Mouse (Mus musculus) limb, embryonic 12.5 days (tissue): ENCODE results near the gene Hnf4a. TPM values are rescaled to one million over a fixed set of nuclear protein-coding genes. Genes with fewer than 3 reads are reported as not detected.

Experiments used
- ATAC-seq: fragments of 200-750 bp; cut with Nextera tagmentation; 2 replicates; pipeline ENCODE4 v1.8.0; 2017; ENCODE audit warnings: low read depth, moderate TSS enrichment; ENCODE audit not compliant: insufficient number of reproducible peaks, insufficient read depth, low FRiP score, low TSS enrichment
- H3K27ac ChIP-seq: fragments of 300-500 bp; sonication (generic); 2 replicates; pipeline ENCODE4 v1.5.1; 2016; ENCODE audit warnings: mild to moderate bottlenecking, moderate library complexity
- H3K27me3 ChIP-seq: fragments of 300-500 bp; sonication (generic); 2 replicates; pipeline ENCODE4 v1.6.1; 2016; ENCODE audit warnings: mild to moderate bottlenecking, moderate library complexity
- H3K36me3 ChIP-seq: fragments of 300-500 bp; sonication (generic); 2 replicates; pipeline ENCODE4 v1.6.1; 2016; ENCODE audit warnings: mild to moderate bottlenecking, moderate library complexity
- H3K4me1 ChIP-seq: fragments of 300-500 bp; sonication (generic); replicated peaks from 2 replicates; pipeline ENCODE4 v1.6.1; 2016
- H3K4me2 ChIP-seq: fragments of 300-500 bp; sonication (generic); 2 replicates; pipeline ENCODE4 v1.6.1; 2016; ENCODE audit warnings: mild to moderate bottlenecking, moderate library complexity
- H3K4me3 ChIP-seq: fragments of 300-500 bp; sonication (generic); replicated peaks from 2 replicates; pipeline ENCODE4 v1.5.1; 2016; ENCODE audit warnings: mild to moderate bottlenecking
- H3K9ac ChIP-seq: fragments of 300-500 bp; sonication (generic); replicated peaks from 2 replicates; pipeline ENCODE4 v1.6.1; 2016; ENCODE audit warnings: mild to moderate bottlenecking, moderate library complexity
- H3K9me3 ChIP-seq: fragments of 300-500 bp; sonication (generic); 2 replicates; pipeline ENCODE4 v1.6.1; 2016; ENCODE audit warnings: mild to moderate bottlenecking, moderate library complexity
- WGBS: fragments of 180-500 bp; shearing (Covaris S2); methylation state at CpG from one replicate; pipeline ENCODE4 v1.1.7; 2016; 5-methylcytosine and 5-hydroxymethylcytosine counted together
- polyA plus RNA-seq: library from polyadenylated mRNA; unstranded; fragments of >200 nt; fragmentation: Nextera tagmentation; extraction: Ambion mirVana; gene quantifications from 2 replicates; pipeline ENCODE4 v1.2.1, GENCODE M21; 2016

The Hnf4a gene
- polyA plus RNA-seq, 1 experiment from 2014 or later = not detected

DNA sequence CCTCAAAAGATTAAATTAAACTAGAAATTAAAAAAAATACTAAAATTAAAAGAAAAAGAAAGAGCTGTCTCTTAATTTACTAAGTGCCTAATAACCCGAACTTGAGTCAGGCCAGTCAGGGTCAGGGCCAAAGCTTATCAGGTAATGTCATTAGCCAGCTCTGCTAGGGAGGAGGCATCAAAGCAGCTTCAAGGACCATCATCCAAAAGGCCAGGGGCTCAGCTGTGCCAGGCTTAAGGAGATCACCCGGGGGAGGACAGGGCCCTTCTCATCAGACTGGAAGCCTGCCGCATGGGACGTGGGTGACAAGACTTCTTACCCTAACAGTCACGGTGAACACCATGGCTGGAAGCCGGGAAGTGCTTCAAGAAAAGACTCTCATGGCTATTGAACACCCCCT is 39.0 kb upstream of the Hnf4a start:
- H3K4me1 ChIP-seq = peaks cover 10% of the 10 kb centered on the region
- no peak overlapping the region for H3K9ac ChIP-seq
- ATAC-seq = no peak
- H3K4me2 ChIP-seq = no peak overlapping the region
- H3K4me3 ChIP-seq = no peak overlapping the region
- no peaks in the 10 kb centered on the region for H3K9me3 ChIP-seq
- H3K27ac ChIP-seq = no peak overlapping the region
- peaks cover 42% of the 10 kb centered on the region for H3K36me3 ChIP-seq
- 89% methylated on average over 6 of the region's 6 CpGs for WGBS
- H3K27me3 ChIP-seq = no peaks in the 10 kb centered on the region

DNA sequence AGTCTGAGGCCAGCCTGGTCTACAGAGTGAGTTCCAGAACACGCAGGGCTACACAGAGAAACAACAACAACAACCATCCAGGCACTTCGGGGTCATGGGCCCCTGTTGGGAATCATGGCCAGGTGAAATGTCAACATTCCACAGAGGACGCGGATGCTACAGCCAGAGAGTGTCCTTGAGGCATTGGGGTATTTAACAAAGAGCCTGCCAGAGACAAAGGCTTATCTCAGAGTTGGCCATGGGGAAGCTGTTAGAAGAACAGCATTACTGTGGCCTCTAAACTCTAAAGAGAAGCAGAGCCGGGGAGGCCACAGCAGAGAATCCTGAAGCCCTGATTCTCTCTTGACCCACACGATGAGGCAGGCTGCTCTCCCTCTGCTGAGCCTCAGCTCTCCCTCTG is 37.7 kb upstream of the Hnf4a start:
- WGBS = 88% methylated on average over 6 of the region's 6 CpGs

GRCm38 (mm10) chr2:163469711-163470110 is 36.9 kb upstream of the Hnf4a start:
- no peak overlapping the region for H3K9ac ChIP-seq

More for the DNA sequence above, 37.7 kb upstream of the Hnf4a start:
- Histone ChIP-seq H3K36me3 (peaks cover 42% of the 10 kb centered on the region), H3K27ac (no peak overlapping the region), H3K4me3 (no peak overlapping the region), H3K9ac (no peak overlapping the region), H3K4me1 (peaks cover 10% of the 10 kb centered on the region), H3K4me2 (no peak overlapping the region), H3K9me3 (no peaks in the 10 kb centered on the region), H3K27me3 (no peaks in the 10 kb centered on the region)
- no peak for ATAC-seq

DNA sequence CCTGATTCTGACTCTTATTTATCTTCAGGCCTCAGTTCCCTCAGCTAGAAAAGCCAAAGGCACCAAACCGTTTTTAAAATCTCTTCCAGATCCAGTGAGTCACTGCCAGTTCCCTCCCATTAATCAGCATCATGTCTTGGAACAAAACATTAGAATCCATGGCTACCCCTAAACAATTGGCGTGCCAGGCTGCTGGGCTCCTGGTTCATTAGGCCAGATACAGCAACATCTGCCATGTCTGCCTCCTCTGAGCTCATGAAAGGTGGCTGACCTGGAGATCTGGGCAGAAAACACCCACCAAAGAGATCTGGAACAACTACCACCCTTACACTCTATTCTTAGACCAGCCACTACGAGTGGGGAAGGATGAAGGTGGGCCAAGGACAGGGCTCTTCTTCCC is 35.5 kb upstream of the Hnf4a start:
- H3K4me3 ChIP-seq = peak overlapping the region; percentile 79
- 78% methylated on average over 3 of the region's 3 CpGs for WGBS

More at GRCm38 (mm10) chr2:163469711-163470110, 36.9 kb upstream of the Hnf4a start:
- Histone ChIP-seq H3K4me3 (no peak overlapping the region), H3K27ac (no peak overlapping the region), H3K4me1 (peaks cover 10% of the 10 kb centered on the region), H3K4me2 (no peak overlapping the region), H3K9me3 (no peaks in the 10 kb centered on the region), H3K27me3 (no peaks in the 10 kb centered on the region), H3K36me3 (peaks cover 42% of the 10 kb centered on the region)
- ATAC-seq = no peak
- 95% methylated on average over 15 of the region's 15 CpGs for WGBS

DNA sequence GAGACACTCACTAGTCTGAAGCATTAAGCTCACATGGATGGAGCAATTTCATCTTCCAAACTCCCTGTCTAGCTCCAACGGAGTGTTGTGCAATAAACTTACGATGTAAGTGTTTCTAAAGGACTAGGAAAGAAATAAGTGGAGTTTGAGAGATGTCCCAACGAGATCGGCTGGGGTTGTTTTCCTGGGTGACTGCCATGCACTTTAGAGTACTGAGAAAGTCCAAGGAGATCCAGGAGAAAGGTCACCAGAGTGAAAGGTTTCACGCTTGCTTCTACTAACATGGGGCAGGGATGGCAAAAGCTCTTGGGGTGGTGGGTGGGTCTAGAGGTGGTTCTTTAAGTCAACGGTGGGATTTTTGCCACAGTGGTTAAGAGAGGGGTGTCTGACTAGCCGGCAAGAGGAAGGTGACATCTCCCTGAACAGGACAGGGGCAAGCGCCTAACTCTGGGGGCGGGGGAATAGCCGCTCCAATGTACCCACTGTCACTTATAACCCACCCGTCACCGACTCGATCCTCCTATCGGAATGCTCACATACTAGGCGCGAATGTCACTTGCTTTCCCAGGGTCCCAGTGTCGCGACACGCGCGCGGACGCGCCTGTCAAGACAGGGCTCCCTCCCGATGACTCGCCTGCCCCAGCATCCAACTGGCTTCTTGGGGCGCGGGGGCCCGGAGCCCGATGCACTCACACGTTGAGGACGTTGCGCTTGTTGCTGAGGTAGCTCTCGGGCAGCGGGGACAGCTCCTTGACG is 34.7 kb upstream of the Hnf4a start:
- peaks cover 27% of the 10 kb centered on the region for H3K36me3 ChIP-seq
- peaks cover 10% of the 10 kb centered on the region for H3K4me1 ChIP-seq
- no peaks in the 10 kb centered on the region for H3K9me3 ChIP-seq
- peak; percentile 66 for ATAC-seq
- H3K27ac ChIP-seq = no peak overlapping the region
- H3K27me3 ChIP-seq = no peaks in the 10 kb centered on the region
- peak overlapping the region; percentile 79 for H3K4me3 ChIP-seq
- WGBS = 6% methylated on average over 36 of the region's 36 CpGs
- H3K4me2 ChIP-seq = peak overlapping the region; percentile 81
- H3K9ac ChIP-seq = peak overlapping the region; percentile 79

More for the DNA sequence above, 35.5 kb upstream of the Hnf4a start:
- Histone ChIP-seq H3K4me2 (peak overlapping the region; percentile 81), H3K27ac (no peak overlapping the region), H3K9me3 (no peaks in the 10 kb centered on the region), H3K36me3 (peaks cover 34% of the 10 kb centered on the region), H3K4me1 (peaks cover 10% of the 10 kb centered on the region), H3K27me3 (no peaks in the 10 kb centered on the region), H3K9ac (peak overlapping the region; percentile 79; the same call in 1 of the 2 replicates)
- ATAC-seq = no peak

GRCm38 (mm10) chr2:163472466-163472851 is 34.1 kb upstream of the Hnf4a start, which contains the start of gene Fitm2:
TSS of gene Fitm2 (minus strand) at chr2:163472629.
- ATAC-seq = peak; percentile 92
- no peak within 1 kb of the TSS for H3K27ac ChIP-seq
- H3K9ac ChIP-seq = peak within 1 kb of the TSS; percentile 79
- peaks cover 10% of the 10 kb centered on the region for H3K4me1 ChIP-seq
- no peaks in the 10 kb centered on the region for H3K27me3 ChIP-seq
- peak within 1 kb of the TSS; percentile 79 for H3K4me3 ChIP-seq
- no peaks in the 10 kb centered on the region for H3K9me3 ChIP-seq
- under 1% methylated on average over 30 of the region's 30 CpGs for WGBS
- H3K4me2 ChIP-seq = peak within 1 kb of the TSS; percentile 81
- H3K36me3 ChIP-seq = peaks cover 24% of the 10 kb centered on the region

GRCm38 (mm10) chr2:163480191-163480825 is 26.3 kb upstream of the Hnf4a start:
- Histone ChIP-seq H3K27me3 (peaks cover 29% of the 10 kb centered on the region), H3K9me3 (no peaks in the 10 kb centered on the region), H3K4me1 (peaks cover 9% of the 10 kb centered on the region; the same call in 1 of the 2 replicates), H3K27ac (no peak overlapping the region), H3K9ac (no peak overlapping the region), H3K4me3 (no peak overlapping the region), H3K36me3 (no peaks in the 10 kb centered on the region), H3K4me2 (no peak overlapping the region)
- WGBS = 50% methylated on average over 18 of the region's 18 CpGs
- no peak for ATAC-seq

DNA sequence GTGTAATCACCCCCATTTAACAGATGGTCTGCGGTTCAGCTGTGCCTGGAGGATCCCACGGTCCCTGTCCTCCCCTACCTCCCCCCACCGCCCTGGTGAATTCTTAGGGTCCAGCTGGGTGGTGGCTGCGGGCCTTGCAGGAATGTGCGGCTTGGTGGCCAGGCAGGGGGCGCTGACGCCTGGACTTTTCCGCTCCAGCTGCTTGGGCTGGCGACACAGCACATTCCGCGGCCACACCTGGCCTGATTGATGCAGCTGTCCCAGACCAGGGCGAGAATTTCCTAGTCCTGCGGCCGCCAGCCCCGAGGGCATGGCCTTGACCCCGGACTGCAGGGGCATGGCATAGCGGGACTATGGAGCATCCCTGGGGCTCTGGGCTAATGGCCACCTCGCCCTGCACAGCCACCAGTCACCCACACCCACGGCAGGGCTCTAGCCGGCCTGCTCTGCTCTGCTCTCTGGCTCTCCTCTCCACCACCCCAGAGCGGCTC is 25.0 kb upstream of the Hnf4a start:
- H3K4me3 ChIP-seq = peak overlapping the region; percentile 30
- H3K27ac ChIP-seq = no peak overlapping the region
- WGBS = 2% methylated on average over 21 of the region's 21 CpGs
- peak overlapping the region; percentile 60 for H3K4me2 ChIP-seq
- peaks cover 29% of the 10 kb centered on the region for H3K27me3 ChIP-seq
- H3K9me3 ChIP-seq = no peaks in the 10 kb centered on the region
- no peaks in the 10 kb centered on the region for H3K36me3 ChIP-seq
- peaks cover 9% of the 10 kb centered on the region; the same call in 1 of the 2 replicates for H3K4me1 ChIP-seq
- ATAC-seq = 0 out of 2 replicates have a peak, but pooled peaks have one; percentile 52
- H3K9ac ChIP-seq = peak overlapping the region; percentile 31; the same call in 1 of the 2 replicates

- no peak for ATAC-seq
- Histone ChIP-seq H3K27me3 (peaks cover 7% of the 10 kb centered on the region), H3K4me3 (no peak overlapping the region), H3K4me1 (no peaks in the 10 kb centered on the region), H3K9me3 (no peaks in the 10 kb centered on the region), H3K9ac (no peak overlapping the region), H3K4me2 (no peak overlapping the region), H3K27ac (no peak overlapping the region), H3K36me3 (no peaks in the 10 kb centered on the region)
- 93% methylated on average over 3 of the region's 3 CpGs for WGBS
Observed at GRCm38 (mm10) chr2:163487360-163487759, 19.2 kb upstream of the Hnf4a start.

DNA sequence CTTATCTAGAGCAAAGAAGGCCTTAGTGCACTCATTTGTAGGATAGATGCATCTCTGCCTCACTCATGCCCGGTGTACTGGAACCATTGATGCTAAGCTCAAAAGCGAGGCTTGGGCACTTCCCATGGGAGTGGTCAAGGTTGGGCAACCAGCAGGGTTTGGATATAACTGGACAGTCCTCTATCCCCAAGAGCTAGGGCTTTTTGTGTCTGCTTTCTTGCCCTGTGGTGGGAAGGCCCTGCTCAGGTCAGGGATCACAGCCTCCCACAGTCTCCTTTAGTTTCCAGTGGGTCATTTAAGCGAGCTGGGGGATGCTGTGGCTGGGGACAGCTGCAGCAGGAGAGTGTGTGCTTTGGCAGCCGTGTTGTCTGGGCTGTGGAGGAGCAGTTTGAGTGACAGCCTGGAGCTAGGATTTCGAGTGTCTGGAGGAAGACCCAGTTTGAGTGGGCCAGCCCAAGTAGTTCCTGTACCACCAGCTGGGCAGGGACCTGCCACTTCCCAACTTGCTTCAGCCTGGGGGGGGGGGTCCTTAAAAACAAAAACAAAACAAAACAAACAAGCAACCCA is 16.8 kb upstream of the Hnf4a start:
- H3K9me3 ChIP-seq = no peaks in the 10 kb centered on the region

DNA sequence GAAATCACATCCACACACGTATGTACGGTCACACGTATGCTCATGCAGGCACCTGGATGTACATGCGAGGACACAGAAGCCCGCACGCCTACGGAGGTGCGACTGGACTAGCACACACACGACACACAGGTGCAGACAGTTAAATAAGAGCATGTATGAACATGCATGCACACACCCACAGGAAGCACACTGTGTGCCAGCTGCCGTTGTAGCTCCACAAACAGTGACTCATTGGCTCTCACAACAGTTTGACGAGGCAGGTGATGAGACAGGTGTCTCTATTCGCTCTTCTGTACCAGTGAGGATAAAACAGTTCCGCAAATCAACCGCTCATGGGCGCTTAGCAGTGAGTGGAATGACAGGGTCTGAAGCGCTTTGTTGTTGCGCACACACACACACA is 16.0 kb upstream of the Hnf4a start:
- no peak overlapping the region for H3K4me2 ChIP-seq
- WGBS = 91% methylated on average over 17 of the region's 17 CpGs

More for the DNA sequence above, 16.8 kb upstream of the Hnf4a start:
- ATAC-seq = no peak
- Histone ChIP-seq H3K27ac (no peak overlapping the region), H3K4me1 (no peaks in the 10 kb centered on the region), H3K4me2 (no peak overlapping the region), H3K9ac (no peak overlapping the region), H3K36me3 (no peaks in the 10 kb centered on the region), H3K27me3 (peaks cover 13% of the 10 kb centered on the region), H3K4me3 (no peak overlapping the region)
- WGBS = 67% methylated on average over 5 of the region's 5 CpGs

More for the DNA sequence above, 16.0 kb upstream of the Hnf4a start:
- H3K4me1 ChIP-seq = no peaks in the 10 kb centered on the region
- H3K9me3 ChIP-seq = no peaks in the 10 kb centered on the region
- no peaks in the 10 kb centered on the region for H3K36me3 ChIP-seq
- H3K9ac ChIP-seq = no peak overlapping the region
- no peak overlapping the region for H3K4me3 ChIP-seq
- H3K27ac ChIP-seq = no peak overlapping the region
- ATAC-seq = no peak
- H3K27me3 ChIP-seq = peaks cover 13% of the 10 kb centered on the region
